Mouse (Mus musculus): ENCODE measurements around the gene Gpsm2. TPM values are rescaled to one million over a fixed set of nuclear protein-coding genes. Genes with fewer than 3 reads are reported as not detected.

The Gpsm2 gene
- 11.5 TPM for polyA plus RNA-seq (2017; shearing (Covaris generic))

DNA sequence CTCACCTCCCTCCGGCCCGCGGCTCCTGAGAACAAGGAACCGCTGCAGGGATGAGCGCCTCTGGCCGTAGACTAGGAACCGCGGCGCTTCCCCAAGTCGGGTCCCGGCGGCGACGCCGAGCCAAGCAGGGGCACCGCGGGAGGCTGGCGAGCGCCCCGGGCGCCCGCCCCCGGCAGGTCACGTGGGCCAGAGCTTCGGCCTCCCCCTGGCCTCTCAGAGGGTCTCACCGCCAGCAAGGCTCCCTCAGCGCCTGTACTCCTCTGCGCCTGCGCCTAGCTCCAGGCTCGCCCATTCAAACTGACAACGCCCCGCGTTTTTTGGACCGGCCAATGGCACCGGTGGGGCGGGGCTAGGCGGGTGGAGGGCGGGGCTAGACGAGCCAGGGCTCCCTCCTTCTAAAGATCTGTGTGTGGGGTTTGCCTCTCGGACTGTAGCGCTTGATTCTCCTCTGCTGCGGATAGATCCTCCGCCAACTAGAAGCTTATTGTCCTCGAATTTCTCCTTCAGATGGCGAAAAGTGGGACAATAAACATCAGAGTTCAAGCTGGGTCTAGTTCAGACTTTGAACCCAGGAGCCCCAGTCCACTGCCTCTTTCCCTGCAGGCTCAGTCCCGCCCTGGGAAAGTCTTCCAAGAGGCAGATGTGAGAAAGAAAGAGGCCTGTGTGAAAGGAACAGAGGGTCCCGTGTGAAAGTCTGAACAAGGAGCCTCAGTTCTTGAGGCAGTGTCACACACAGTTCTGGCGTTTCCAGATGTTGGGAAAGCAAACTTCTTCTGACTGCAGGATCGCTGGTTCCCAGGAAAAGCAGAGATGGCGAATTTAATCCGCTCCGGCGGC lies at the start of gene Gpsm2:
Gpsm2 (minus strand) TSS at position 274 of the 837 bp plus-strand sequence.

DNA sequence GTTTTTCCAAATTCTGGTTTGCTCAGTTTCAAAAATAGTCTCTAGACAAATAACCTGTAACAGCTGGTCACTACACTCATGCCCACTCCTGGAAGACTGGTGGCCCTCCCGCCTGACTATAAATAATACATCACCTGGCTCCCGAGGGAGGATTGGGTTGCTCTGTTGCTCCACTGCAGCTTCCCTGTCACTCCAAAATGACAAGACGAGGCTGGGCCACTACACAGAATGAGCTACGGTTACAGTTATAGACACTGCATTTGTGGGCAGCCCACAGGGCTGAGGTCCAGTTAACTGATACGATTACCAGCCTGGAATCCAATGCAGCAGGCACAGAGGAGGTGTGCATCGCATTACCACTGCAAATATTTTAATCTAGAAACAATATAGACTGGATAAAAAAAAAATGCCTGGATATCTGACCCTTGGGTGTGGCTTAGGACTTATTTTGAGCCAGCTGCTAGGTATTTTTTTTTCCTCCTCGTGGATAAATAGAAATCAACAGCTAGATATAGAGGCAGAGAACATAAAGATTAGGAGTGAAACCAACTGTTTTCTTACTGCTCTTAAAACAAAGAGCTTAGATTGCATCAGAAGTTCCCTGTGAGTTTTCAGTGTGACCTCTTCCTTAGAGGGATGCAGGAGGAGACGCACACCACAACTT lies 17.1 kb upstream of the Gpsm2 start, which contains the start of gene Aknad1:
Aknad1 (plus strand) TSS at position 614 of the 664 bp plus-strand sequence.

DNA sequence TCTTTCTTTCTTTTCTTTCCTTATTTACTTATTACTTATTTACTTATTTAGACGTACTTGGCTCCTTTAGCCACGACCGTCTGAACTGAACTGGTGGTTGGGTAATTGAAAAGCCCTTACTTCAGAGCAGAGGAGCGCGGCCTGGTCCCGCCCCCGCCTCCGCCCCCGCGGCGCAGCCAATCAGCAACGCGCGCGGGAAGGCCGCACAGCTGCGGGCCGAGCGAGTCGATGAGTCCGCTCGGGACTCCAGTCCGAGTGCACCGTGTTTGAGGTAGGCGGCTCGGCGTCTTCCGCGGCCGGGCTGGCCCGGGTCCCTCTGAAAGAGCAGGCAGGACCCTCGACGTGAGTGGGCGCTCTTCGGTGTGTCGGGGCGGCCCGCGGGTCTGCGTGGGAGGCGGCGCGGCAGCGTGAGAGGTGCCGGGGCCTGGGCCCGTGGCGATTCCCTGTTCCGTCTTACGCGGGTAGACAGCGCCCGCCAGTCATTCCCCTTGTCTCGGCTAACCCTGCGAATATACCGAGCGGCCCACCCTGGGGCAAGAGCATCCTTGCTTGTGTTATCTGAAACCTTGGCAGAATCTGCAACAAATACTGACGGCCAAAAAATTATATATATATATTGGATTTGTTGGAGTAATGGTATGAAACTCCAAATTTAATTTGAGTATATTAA lies 68.3 kb downstream of the Gpsm2 start, which contains the start of gene Clcc1:
Clcc1 (plus strand) TSS at position 204 of the 670 bp plus-strand sequence.

Other genes with a start within 250 kb of the Gpsm2 start
- not detected for gene 1700013F07Rik, start 188.2 kb downstream of the Gpsm2 start, polyA plus RNA-seq (2017; shearing (Covaris generic))
- gene 5330417C22Rik, start 185.8 kb downstream of the Gpsm2 start, polyA plus RNA-seq (2017; shearing (Covaris generic)): 0.06 TPM
- 47.1 TPM for gene Tmem167b, start 159.8 kb downstream of the Gpsm2 start, polyA plus RNA-seq (2017; shearing (Covaris generic))
- 34.2 TPM for gene Taf13, start 150.6 kb downstream of the Gpsm2 start, polyA plus RNA-seq (2017; shearing (Covaris generic))
- 17.4 TPM for gene Wdr47, start 131.0 kb downstream of the Gpsm2 start, polyA plus RNA-seq (2017; shearing (Covaris generic))
- gene Clcc1, start 68.4 kb downstream of the Gpsm2 start, polyA plus RNA-seq (2017; shearing (Covaris generic)): 44.3 TPM
- gene Aknad1, start 17.3 kb upstream of the Gpsm2 start, polyA plus RNA-seq (2017; shearing (Covaris generic)): not detected
- 59.6 TPM for gene Stxbp3, start 118.2 kb upstream of the Gpsm2 start, polyA plus RNA-seq (2017; shearing (Covaris generic))
- gene Fndc7, start 167.7 kb upstream of the Gpsm2 start, polyA plus RNA-seq (2017; shearing (Covaris generic)): not detected
- 254 TPM for gene Prpf38b, start 189.4 kb upstream of the Gpsm2 start, polyA plus RNA-seq (2017; shearing (Covaris generic))
- gene Henmt1, start 217.6 kb upstream of the Gpsm2 start, polyA plus RNA-seq (2017; shearing (Covaris generic)): 2.1 TPM
- 1.6 TPM for gene Gm9857, start 218.1 kb upstream of the Gpsm2 start, polyA plus RNA-seq (2017; shearing (Covaris generic))